Mouse (Mus musculus) brain, embryonic 14.5 days (tissue): ENCODE results near the gene Slc38a6.

Experiments used
- CTCF ChIP-seq: fragments of 200-500 bp; IDR thresholded peaks from 2 replicates; pipeline ENCODE4 v1.5.1; 2012; ENCODE audit warnings: inconsistent platforms, mild to moderate bottlenecking, moderate library complexity, borderline replicate concordance; ENCODE audit not compliant: insufficient read depth, insufficient read length; ENCODE audit errors: extremely low read depth
- POLR2A ChIP-seq: fragments of 200-500 bp; IDR thresholded peaks from 2 replicates; pipeline ENCODE4 v1.6.1; 2012; ENCODE audit warnings: mild to moderate bottlenecking, inconsistent platforms, borderline replicate concordance; ENCODE audit not compliant: poor library complexity, insufficient read depth, insufficient read length, severe bottlenecking; ENCODE audit errors: extremely low read depth

- TF ChIP-seq CTCF (no peak), POLR2A (no peak)
These were observed 64.4 kb downstream of the Slc38a6 start for GRCm38 (mm10) chr12:73350982-73351381.
